7 mouse cellular contexts compared by ENCODE assay signal in genomic region chr5:125148686-125149085, GRCm38 (mm10). TPM values are rescaled to one million over a fixed set of nuclear protein-coding genes. Genes with fewer than 3 reads are reported as not detected.
DNase-seq lines count a peak whose midpoint lies in the region; ATAC-seq and TF ChIP-seq lines count a peak whose summit lies in the region.

No protein-coding gene starts in this region.

- 0 out of 2 replicates have a peak overlapping the region, but pooled peaks have one; percentile 2 for H3K4me2 ChIP-seq in kidney, embryonic 15.5 days
- H3K4me2 ChIP-seq in midbrain, embryonic 16.5 days (ENCODE audit: low read length) = no peak overlapping the region

- peaks cover 96% of the 10 kb centered on the region for H3K4me1 ChIP-seq in kidney, embryonic 15.5 days
- peaks cover 44% of the 10 kb centered on the region for H3K4me1 ChIP-seq in midbrain, embryonic 16.5 days (ENCODE audit: control insufficient read depth, insufficient read depth, low read length)
- H3K4me1 ChIP-seq in thymus, adult 2 months (replicated peaks; ENCODE audit: control insufficient read depth, insufficient read depth, low read length) = peaks cover 22% of the 10 kb centered on the region

- ATAC-seq in kidney, embryonic 15.5 days (replicated peaks; ENCODE audit: low FRiP score) = no peak
- ATAC-seq in midbrain, embryonic 16.5 days = no peak

- no peak overlapping the region for H3K4me3 ChIP-seq in kidney, embryonic 15.5 days (replicated peaks)
- H3K4me3 ChIP-seq in midbrain, embryonic 16.5 days (ENCODE audit: low read depth, low read length) = no peak overlapping the region
- H3K4me3 ChIP-seq in thymus, adult 2 months (ENCODE audit: control insufficient read depth, insufficient read depth, low read length) = no peak overlapping the region

- peak overlapping the region; percentile 66 for H3K27ac ChIP-seq in kidney, embryonic 15.5 days
- H3K27ac ChIP-seq in midbrain, embryonic 16.5 days (ENCODE audit: low read length) = peak overlapping the region; percentile 74
- no peak overlapping the region for H3K27ac ChIP-seq in thymus, adult 2 months (ENCODE audit: control insufficient read depth, insufficient read depth, low read length)

- H3K27me3 ChIP-seq in kidney, embryonic 15.5 days = no peaks in the 10 kb centered on the region
- no peaks in the 10 kb centered on the region for H3K27me3 ChIP-seq in midbrain, embryonic 16.5 days (ENCODE audit: control insufficient read depth, insufficient read depth, low read depth, low read length)
- no peaks in the 10 kb centered on the region for H3K27me3 ChIP-seq in thymus, adult 2 months (ENCODE audit: control insufficient read depth, insufficient read depth, low read length)

- 19% methylated on average over 5 of the region's 5 CpGs for WGBS in kidney, embryonic 15.5 days
- 56% methylated on average over 5 of the region's 5 CpGs for WGBS in midbrain, embryonic 16.5 days
- 68% methylated on average over 5 of the region's 5 CpGs for WGBS in thymus, adult 2 months

- no peak for TF ChIP-seq POLR2A in thymus, adult 2 months (IDR thresholded peaks at IDR 0.05; ENCODE audit: control insufficient read depth, extremely low read depth, insufficient read depth, low read length, poor library complexity)

- H3K9ac ChIP-seq in kidney, embryonic 15.5 days = 0 out of 2 replicates have a peak overlapping the region, but pooled peaks have one; percentile 21
- H3K9ac ChIP-seq in midbrain, embryonic 16.5 days (ENCODE audit: low read depth, low read length) = 0 out of 2 replicates have a peak overlapping the region, but pooled peaks have one; percentile 26

- no peak for TF ChIP-seq CTCF in thymus, adult 2 months (IDR thresholded peaks at IDR 0.05; ENCODE audit: borderline replicate concordance, control insufficient read depth, extremely low read depth, insufficient read depth, low read length, poor library complexity)

- no peaks in the 10 kb centered on the region for H3K36me3 ChIP-seq in kidney, embryonic 15.5 days
- H3K36me3 ChIP-seq in midbrain, embryonic 16.5 days (ENCODE audit: control insufficient read depth, insufficient read depth, low read length) = no peaks in the 10 kb centered on the region
- H3K36me3 ChIP-seq in thymus, adult 2 months (ENCODE audit: control insufficient read depth, insufficient read depth, low read length) = no peaks in the 10 kb centered on the region

- intact Hi-C loops in gastrocnemius, postnatal 36 days (cut with DNase I) = no loop called here

- DNase-seq in urinary bladder, postnatal 4 days (ENCODE audit: low spot score in 2 of 2) = peak; percentile 71 to 74
- no peak for DNase-seq in urinary bladder, adult 2 months (ENCODE audit: low spot score)
- DNase-seq in gastrocnemius, postnatal 36 days = peak; percentile 73 to 81
- DNase-seq in thymus, adult 2 months = no peak
- no peak for DNase-seq in layer of hippocampus, adult 8-10 months (ENCODE audit: low spot score in 2 of 2)

- H3K9me3 ChIP-seq in kidney, embryonic 15.5 days (replicated peaks) = no peaks in the 10 kb centered on the region
- H3K9me3 ChIP-seq in midbrain, embryonic 16.5 days (replicated peaks; ENCODE audit: control insufficient read depth, low read length, poor library complexity, severe bottlenecking) = no peaks in the 10 kb centered on the region

RNA-seq across cellular contexts. Expression of gene Ncor2, which starts 30.3 kb away (rescaled TPM):
- 24.5 and 61.9 TPM in 2 replicates for polyA plus RNA-seq in urinary bladder, adult 2 months (2012; rRNA removed)
- 100 to 1,000 TPM; 102 to 112 TPM for total RNA-seq in gastrocnemius, postnatal 36 days (2021)
- polyA plus RNA-seq in kidney, embryonic 15.5 days (2015; fragmentation: Nextera tagmentation; extraction: Ambion mirVana) = 27.5 and 28.8 TPM in 2 replicates
- polyA plus RNA-seq in midbrain, embryonic 16.5 days (2015; fragmentation: Nextera tagmentation; extraction: Ambion mirVana) = 19.9 and 22.9 TPM in 2 replicates
- polyA plus RNA-seq in thymus, adult 2 months (2012; rRNA removed) = 75.8 and 98.4 TPM in 2 replicates
- 100 to 1,000 TPM; 246 to 324 (median 271) TPM for total RNA-seq in layer of hippocampus, adult 8-10 months (2022)

Comparison
In these comparisons a context has a peak if more than half of its experiments do, and no peak if none do; other contexts are left out.
1. DNase-seq: peak in urinary bladder, postnatal 4 days (2 of 2) and gastrocnemius, postnatal 36 days (2 of 2); none in urinary bladder, adult 2 months (single experiment), thymus, adult 2 months (single experiment) and layer of hippocampus, adult 8-10 months (0 of 2).